Mouse (Mus musculus) ES-Bruce4 (cell line): ENCODE measurements around the gene Batf2.

Source experiments
- CTCF ChIP-seq: IDR thresholded peaks from one replicate; pipeline ENCODE4 v1.8.1; 2011; ENCODE audit warnings: low read depth, low read length
- EP300 ChIP-seq: IDR thresholded peaks from 2 replicates; pipeline ENCODE4 v1.6.1; 2011; ENCODE audit warnings: low read depth, low read length; ENCODE audit not compliant: insufficient read depth

GRCm38 (mm10) chr19:6117986-6118676 is 22.7 kb upstream of the Batf2 start, which contains the start of gene Sac3d1:
- no peak for TF ChIP-seq CTCF
- TF ChIP-seq EP300: no peak
